Mouse (Mus musculus) midbrain, postnatal 0 days (tissue): ENCODE results near the gene Pold2. TPM values are rescaled to one million over a fixed set of nuclear protein-coding genes. Genes with fewer than 3 reads are reported as not detected.

Experiments
- ATAC-seq: fragments of 200-750 bp; cut with Nextera tagmentation; 2 replicates; pipeline ENCODE4 v1.8.0; 2017; ENCODE audit warnings: moderate number of reproducible peaks, mild to moderate bottlenecking, moderate TSS enrichment, moderate library complexity; ENCODE audit not compliant: low FRiP score
- DNase-seq: peaks from one replicate; pipeline ENCODE4 v3.0.0-alpha.2; 2015; ENCODE audit warnings: low spot score
- H3K27ac ChIP-seq: fragments of 300-500 bp; sonication (generic); 2 replicates; pipeline ENCODE4 v1.5.1; 2014; ENCODE audit warnings: low read depth, mild to moderate bottlenecking, low read length, mixed read lengths
- H3K27me3 ChIP-seq: fragments of 300-500 bp; sonication (generic); 2 replicates; pipeline ENCODE4 v1.6.1; 2014; ENCODE audit warnings: low read length, control low read depth, mixed read lengths; ENCODE audit not compliant: insufficient read depth
- H3K36me3 ChIP-seq: fragments of 300-500 bp; sonication (generic); 2 replicates; pipeline ENCODE4 v1.6.1; 2014; ENCODE audit warnings: low read length, control low read depth, mixed read lengths; ENCODE audit not compliant: insufficient read depth
- H3K4me1 ChIP-seq: fragments of 300-500 bp; sonication (generic); 2 replicates; pipeline ENCODE4 v1.6.1; 2014; ENCODE audit warnings: mild to moderate bottlenecking, control low read depth, antibody characterized with exemption, low read length, mixed read lengths; ENCODE audit not compliant: insufficient read depth
- H3K4me2 ChIP-seq: fragments of 300-500 bp; sonication (generic); 2 replicates; pipeline ENCODE4 v1.6.1; 2014; ENCODE audit warnings: low read depth, mild to moderate bottlenecking, low read length, mixed read lengths; ENCODE audit not compliant: poor library complexity, severe bottlenecking
- H3K4me3 ChIP-seq: fragments of 300-500 bp; sonication (generic); 2 replicates; pipeline ENCODE4 v1.5.1; 2014; ENCODE audit warnings: low read depth, mild to moderate bottlenecking, low read length, moderate library complexity
- H3K9ac ChIP-seq: fragments of 300-500 bp; sonication (generic); replicated peaks from 2 replicates; pipeline ENCODE4 v1.6.1; 2014; ENCODE audit warnings: mild to moderate bottlenecking, low read length, moderate library complexity, mixed read lengths; ENCODE audit not compliant: poor library complexity, severe bottlenecking
- H3K9me3 ChIP-seq: fragments of 300-500 bp; sonication (generic); 2 replicates; pipeline ENCODE4 v1.6.1; 2016; ENCODE audit warnings: low read length, control low read depth
- CTCF ChIP-seq: IDR thresholded peaks from 2 replicates; pipeline ENCODE4 v1.5.1; 2016; ENCODE audit warnings: antibody characterized with exemption, mild to moderate bottlenecking
- WGBS: fragments of 180-500 bp; shearing (Covaris S2); extraction: QIAGEN DNeasy Blood & Tissue Kit; methylation state at CpG from one replicate; pipeline ENCODE4 v1.1.7; 2014; 5-methylcytosine and 5-hydroxymethylcytosine counted together
- polyA plus RNA-seq: library from polyadenylated mRNA; unstranded; fragments of >200 nt; fragmentation: Nextera tagmentation; extraction: Ambion mirVana; gene quantifications from 2 replicates; pipeline ENCODE4 v1.2.1, GENCODE M21; 2015
- total RNA-seq: library from RNA; depleted of rRNA; stranded (reverse); fragments of >200 nt; gene quantifications from 2 replicates; pipeline ENCODE4 v1.2.3, GENCODE M21; 2014

Gene Pold2
- total and polyA plus RNA-seq, 2 experiments from 2014 or later, result 30.3 to 41.1 TPM

DNA sequence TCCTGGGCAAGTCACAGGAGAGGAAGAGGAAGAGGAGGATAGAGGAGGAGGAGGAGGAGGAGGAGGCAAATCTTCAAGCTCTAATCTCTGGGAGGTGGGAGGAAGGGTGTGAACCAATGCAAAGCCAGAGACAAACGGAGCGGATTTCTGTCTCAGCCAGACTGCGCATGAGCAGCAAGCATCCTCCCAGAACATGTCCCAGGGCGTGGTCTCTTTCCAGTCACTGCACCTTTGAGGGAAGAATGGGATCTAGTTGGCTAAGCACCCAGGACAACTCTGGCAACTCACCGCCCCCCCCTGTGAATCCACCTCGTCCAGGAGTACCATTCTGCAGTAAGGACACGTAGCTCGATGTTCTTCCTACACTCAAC is 38.1 kb upstream of the Pold2 start:
- H3K27me3 ChIP-seq, result no peaks in the 10 kb centered on the region
- no peak overlapping the region for H3K4me2 ChIP-seq
- H3K36me3 ChIP-seq, result no peaks in the 10 kb centered on the region
- no peak overlapping the region for H3K4me3 ChIP-seq
- no peak overlapping the region for H3K9ac ChIP-seq
- WGBS, result 72% methylated on average over 8 of the region's 8 CpGs
- H3K9me3 ChIP-seq, result no peaks in the 10 kb centered on the region
- TF ChIP-seq CTCF, result no peak
- ATAC-seq, result no peak
- no peak for DNase-seq
- no peaks in the 10 kb centered on the region for H3K4me1 ChIP-seq
- no peak overlapping the region for H3K27ac ChIP-seq

DNA sequence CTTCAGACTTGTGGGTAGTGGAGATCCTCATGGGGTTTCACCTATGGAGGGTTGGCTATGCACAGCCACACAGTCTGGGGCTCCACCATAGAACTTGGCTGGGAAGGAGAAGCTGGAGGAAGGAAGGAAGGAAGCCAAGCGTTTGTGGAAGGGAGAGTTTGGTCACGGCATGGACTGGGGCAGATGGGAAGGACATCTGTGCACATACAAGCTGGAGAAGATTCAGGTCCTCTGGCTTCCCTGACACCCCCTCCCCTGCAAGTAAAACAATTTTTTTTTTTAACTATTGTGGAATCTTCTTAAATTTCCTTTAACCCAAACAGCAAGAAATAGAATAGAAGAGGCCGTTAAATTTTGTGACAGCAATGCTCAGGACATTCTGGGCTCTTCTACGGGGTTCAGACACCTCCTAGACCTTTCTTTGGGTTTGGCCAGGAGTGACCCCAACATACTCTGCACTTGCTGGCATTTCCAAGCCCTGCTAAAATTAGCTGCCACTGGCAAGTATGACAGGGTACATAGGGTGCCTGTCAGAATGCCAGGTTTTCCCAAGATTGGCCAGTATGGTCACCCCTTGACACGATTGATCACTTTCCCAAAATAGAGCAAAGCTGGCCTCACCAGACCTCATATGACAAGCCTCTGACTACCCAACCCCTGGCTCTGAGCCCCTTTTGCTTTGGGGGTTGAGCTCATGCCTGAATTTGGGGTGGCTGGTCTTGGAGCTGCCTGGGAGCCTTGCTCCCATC is 37.5 kb upstream of the Pold2 start:
- WGBS, result 83% methylated on average over 5 of the region's 5 CpGs
- ATAC-seq (no peak), DNase-seq (no peak)
- TF ChIP-seq CTCF, result no peak
- no peak overlapping the region for H3K9ac ChIP-seq
- no peaks in the 10 kb centered on the region for H3K36me3 ChIP-seq
- H3K4me3 ChIP-seq, result no peak overlapping the region
- H3K27ac ChIP-seq, result no peak overlapping the region
- H3K9me3 ChIP-seq, result no peaks in the 10 kb centered on the region
- no peak overlapping the region for H3K4me2 ChIP-seq
- H3K27me3 ChIP-seq, result no peaks in the 10 kb centered on the region
- H3K4me1 ChIP-seq, result no peaks in the 10 kb centered on the region

DNA sequence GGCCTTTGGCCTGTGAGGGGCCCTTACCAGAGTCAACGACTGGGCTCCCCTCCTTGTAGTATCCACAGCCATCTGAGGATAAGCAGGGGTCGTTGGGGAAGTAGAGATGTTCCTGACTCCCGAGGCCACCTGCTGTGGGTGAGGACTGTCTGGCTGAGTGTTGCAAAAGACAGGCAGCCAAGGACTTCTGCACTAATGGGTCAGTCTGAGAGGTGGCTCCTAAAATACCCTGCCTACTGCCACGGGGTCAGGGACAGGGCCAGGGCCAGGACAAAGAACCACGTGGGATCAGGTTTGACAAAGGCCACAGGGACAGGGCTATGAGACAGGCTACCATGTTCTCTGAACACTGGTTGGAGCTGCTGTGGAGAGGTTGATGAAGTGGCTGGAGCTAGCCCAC is 36.8 kb upstream of the Pold2 start:
- Histone ChIP-seq H3K27me3 (no peaks in the 10 kb centered on the region), H3K9ac (no peak overlapping the region), H3K4me1 (no peaks in the 10 kb centered on the region), H3K4me3 (no peak overlapping the region), H3K4me2 (no peak overlapping the region), H3K9me3 (no peaks in the 10 kb centered on the region), H3K27ac (no peak overlapping the region), H3K36me3 (no peaks in the 10 kb centered on the region)
- no peak for TF ChIP-seq CTCF
- WGBS, result 58% methylated on average over 5 of the region's 5 CpGs
- ATAC-seq (no peak), DNase-seq (no peak)

DNA sequence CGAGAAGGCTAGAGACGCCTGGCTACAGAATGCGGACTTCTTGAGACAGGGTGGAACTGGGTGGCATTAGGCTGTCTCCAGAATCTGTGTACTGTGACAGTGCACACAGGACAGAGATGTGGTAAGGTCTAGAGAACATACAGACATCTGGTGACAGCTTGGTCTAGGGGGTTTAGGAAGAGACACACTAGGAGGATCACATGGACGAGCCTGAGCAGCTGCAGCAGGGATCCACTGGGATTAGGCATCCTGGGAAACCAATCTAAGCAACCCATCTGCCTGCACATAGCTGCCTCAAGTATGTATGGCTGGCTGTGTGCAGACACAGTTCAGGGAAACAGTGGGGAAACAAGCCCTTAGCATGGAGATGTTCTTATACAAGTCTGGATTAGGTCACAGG is 35.8 kb upstream of the Pold2 start:
- Histone ChIP-seq H3K4me1 (no peaks in the 10 kb centered on the region), H3K9me3 (no peaks in the 10 kb centered on the region), H3K4me3 (no peak overlapping the region), H3K36me3 (no peaks in the 10 kb centered on the region), H3K9ac (no peak overlapping the region), H3K27me3 (no peaks in the 10 kb centered on the region), H3K27ac (no peak overlapping the region), H3K4me2 (no peak overlapping the region)
- ATAC-seq, result no peak
- 74% methylated on average over 4 of the region's 4 CpGs for WGBS
- DNase-seq, result peak; percentile 42
- TF ChIP-seq CTCF, result no peak

DNA sequence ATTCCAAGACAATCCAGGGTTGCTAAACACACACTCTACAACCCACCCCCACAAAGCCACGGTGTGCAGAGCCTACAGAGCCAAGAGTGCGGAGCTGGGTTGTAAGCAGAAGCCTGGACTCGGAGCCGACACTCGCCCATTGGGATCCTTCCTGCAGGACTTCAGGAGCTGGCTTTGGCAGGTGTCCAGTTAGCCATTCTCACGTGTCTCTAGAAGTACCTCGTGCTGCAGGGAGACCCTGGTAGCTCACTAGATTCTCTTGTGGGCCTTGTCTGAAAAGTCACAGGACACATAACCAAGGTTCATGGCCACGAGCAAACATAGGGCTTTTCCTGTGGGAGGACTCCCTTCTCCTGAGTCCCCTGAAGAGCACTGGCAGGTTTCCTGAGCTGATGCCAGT is 35.2 kb upstream of the Pold2 start:
- no peaks in the 10 kb centered on the region for H3K9me3 ChIP-seq
- no peaks in the 10 kb centered on the region for H3K4me1 ChIP-seq
- no peak for ATAC-seq
- TF ChIP-seq CTCF, result no peak
- H3K27me3 ChIP-seq, result no peaks in the 10 kb centered on the region
- no peak overlapping the region for H3K27ac ChIP-seq
- H3K4me2 ChIP-seq, result no peak overlapping the region
- no peaks in the 10 kb centered on the region for H3K36me3 ChIP-seq
- WGBS, result 62% methylated on average over 8 of the region's 8 CpGs
- no peak overlapping the region for H3K9ac ChIP-seq
- DNase-seq, result no peak
- no peak overlapping the region for H3K4me3 ChIP-seq

DNA sequence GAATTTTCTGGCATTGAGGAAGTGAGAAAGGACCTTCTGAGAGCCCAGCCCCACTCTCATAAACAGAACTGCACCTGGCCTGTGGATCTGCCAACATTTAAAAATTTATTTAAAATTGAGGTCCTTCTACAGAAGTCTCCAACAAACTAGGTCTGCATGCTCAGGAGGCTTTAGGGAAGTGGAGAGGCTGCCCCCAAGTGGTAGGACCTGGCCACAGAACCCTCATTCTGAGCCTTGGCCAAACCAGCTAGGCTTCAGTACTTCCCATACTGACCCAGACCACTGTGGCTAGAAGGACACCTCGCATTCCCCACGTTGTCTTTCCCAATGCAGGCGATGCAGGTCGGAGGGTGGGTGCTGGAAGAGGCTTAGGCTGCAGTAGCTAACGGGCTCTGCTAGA is 34.5 kb upstream of the Pold2 start:
- Histone ChIP-seq H3K4me2 (no peak overlapping the region), H3K4me1 (no peaks in the 10 kb centered on the region), H3K9ac (no peak overlapping the region), H3K27ac (no peak overlapping the region), H3K9me3 (no peaks in the 10 kb centered on the region), H3K4me3 (no peak overlapping the region), H3K36me3 (no peaks in the 10 kb centered on the region), H3K27me3 (no peaks in the 10 kb centered on the region)
- TF ChIP-seq CTCF, result peak; percentile 68
- DNase-seq (peak; percentile 51), ATAC-seq (no peak)
- WGBS, result 22% methylated on average over 5 of the region's 5 CpGs
